Mouse (Mus musculus): Measurements from ENCODE around the gene Rgl1.

DNA sequence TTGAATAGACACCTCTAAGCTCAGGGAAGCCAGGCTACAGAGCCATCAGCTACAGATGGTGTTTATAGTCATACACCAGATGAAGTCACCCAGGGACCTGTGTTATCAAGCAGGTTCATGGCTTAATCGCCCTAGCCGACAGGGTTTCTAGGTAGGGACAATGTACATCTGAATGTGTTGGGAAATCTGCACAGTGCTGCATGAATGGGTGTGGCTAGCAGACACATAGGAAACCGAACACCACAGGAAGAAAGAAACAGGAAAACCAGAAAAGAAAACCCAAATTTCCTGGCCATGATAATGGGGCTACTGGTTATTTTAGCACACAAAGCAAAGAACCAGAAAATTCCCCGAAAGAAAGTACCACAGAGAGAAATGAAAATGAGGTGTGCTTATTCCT, 45.2 kb downstream of the Rgl1 start:
- no peak for TF ChIP-seq POLR2A (IDR thresholded peaks at IDR 0.05; ENCODE audit: low read depth, low read length)
- TF ChIP-seq CTCF (IDR thresholded peaks at IDR 0.05; ENCODE audit: extremely low read depth, insufficient read length, insufficient replicate concordance, low read depth, low read length), result no peak
